Mouse (Mus musculus): Measurements from ENCODE around the gene Gm5039.
"Not testable (repeated sequence)": the region's sequence is repeated elsewhere in the genome, so short reads cannot be mapped to it uniquely, and the experiment has no call there.

GRCm38 (mm10) chr12:88285224-88285623, 38.6 kb downstream of the Gm5039 start:
- TF ChIP-seq GATA1 (IDR thresholded peaks at IDR 0.05; ENCODE audit: borderline replicate concordance, low read length); FLI1 (IDR thresholded peaks at IDR 0.05; ENCODE audit: low read length): not testable (repeated sequence)

Measured in megakaryocyte, embryonic 14.5 days (primary cell).